Mouse (Mus musculus): ENCODE data around the gene Acvr1.

The Acvr1 gene

GRCm38 (mm10) chr2:58486441-58487278 lies 80.3 kb downstream of the Acvr1 start:
- peaks cover 5% of the 10 kb centered on the region for H3K9me3 ChIP-seq (ENCODE audit: low read length)
- no peaks in the 10 kb centered on the region for H3K36me3 ChIP-seq (ENCODE audit: insufficient read depth, low read length)
- TF ChIP-seq NANOG (IDR thresholded peaks at IDR 0.05; ENCODE audit: borderline replicate concordance, low read length) = no peak
- no peaks in the 10 kb centered on the region for H3K27me3 ChIP-seq (ENCODE audit: insufficient read depth, low read length)
- H3K4me1 ChIP-seq (replicated peaks; ENCODE audit: low read depth, low read length) = peaks cover 17% of the 10 kb centered on the region
- H3K4me3 ChIP-seq (replicated peaks; ENCODE audit: low read length) = no peak overlapping the region

DNA sequence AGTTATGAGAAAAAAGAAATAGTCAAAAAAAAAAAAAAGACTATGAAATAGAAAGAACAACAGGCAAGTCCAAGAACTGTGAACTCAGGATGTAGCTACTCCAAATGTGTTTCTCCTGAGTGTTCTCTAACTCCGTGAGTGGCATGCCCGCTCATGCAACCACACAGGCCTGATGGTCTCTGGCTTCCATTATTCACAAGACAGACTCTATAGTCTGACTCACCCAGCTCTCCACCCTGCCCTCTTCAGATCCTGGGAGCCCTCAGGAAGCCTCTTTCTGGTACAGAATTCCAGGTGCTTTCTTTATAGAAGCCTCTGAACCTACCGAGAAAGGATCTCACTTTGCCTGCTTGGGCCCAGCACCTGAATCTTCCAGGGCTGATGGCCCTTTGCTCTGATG lies 81.3 kb downstream of the Acvr1 start:
- Histone ChIP-seq H3K36me3 (ENCODE audit: insufficient read depth, low read length) (no peaks in the 10 kb centered on the region), H3K27me3 (ENCODE audit: insufficient read depth, low read length) (no peaks in the 10 kb centered on the region)

DNA sequence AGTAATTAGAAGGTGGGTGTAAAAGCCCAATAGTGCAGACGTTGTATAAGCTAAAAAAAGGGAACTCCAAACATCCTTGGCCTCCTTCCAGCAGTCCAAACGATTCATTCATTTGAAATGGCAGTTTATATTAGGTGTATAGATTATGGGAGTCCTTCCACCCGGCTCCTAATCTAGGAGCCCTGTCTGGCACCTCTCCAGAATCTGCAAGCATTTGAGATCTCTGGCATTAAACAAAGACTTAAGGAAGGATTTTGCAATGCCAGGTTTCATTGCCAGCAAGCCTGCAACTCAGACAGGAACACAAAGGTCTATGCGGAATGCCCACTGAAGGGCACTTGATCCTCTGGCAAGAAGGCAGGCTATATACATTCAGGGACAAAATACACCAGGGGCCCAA lies 81.8 kb downstream of the Acvr1 start:
- peaks cover 17% of the 10 kb centered on the region for H3K4me1 ChIP-seq (replicated peaks; ENCODE audit: low read depth, low read length)
- H3K27me3 ChIP-seq (ENCODE audit: insufficient read depth, low read length) = no peaks in the 10 kb centered on the region
- H3K36me3 ChIP-seq (ENCODE audit: insufficient read depth, low read length) = no peaks in the 10 kb centered on the region
- peaks cover 8% of the 10 kb centered on the region for H3K9me3 ChIP-seq (ENCODE audit: low read length)
- TF ChIP-seq POU5F1 (IDR thresholded peaks at IDR 0.05; ENCODE audit: borderline replicate concordance, low read length) (no peak), CTCF (conservative IDR thresholded peaks at IDR 0.05; ENCODE audit: low read length) (no peak), NANOG (IDR thresholded peaks at IDR 0.05; ENCODE audit: borderline replicate concordance, low read length) (no peak)
- no peak overlapping the region for H3K4me3 ChIP-seq (replicated peaks; ENCODE audit: low read length)

More for the DNA sequence above, 81.3 kb downstream of the Acvr1 start:
- no peak for TF ChIP-seq POU5F1 (IDR thresholded peaks at IDR 0.05; ENCODE audit: borderline replicate concordance, low read length)
- no peak for TF ChIP-seq NANOG (IDR thresholded peaks at IDR 0.05; ENCODE audit: borderline replicate concordance, low read length)
- no peak for TF ChIP-seq CTCF (conservative IDR thresholded peaks at IDR 0.05; ENCODE audit: low read length)
- peaks cover 17% of the 10 kb centered on the region for H3K4me1 ChIP-seq (replicated peaks; ENCODE audit: low read depth, low read length)
- no peak overlapping the region for H3K4me3 ChIP-seq (replicated peaks; ENCODE audit: low read length)
- H3K9me3 ChIP-seq (ENCODE audit: low read length) = peaks cover 8% of the 10 kb centered on the region

DNA sequence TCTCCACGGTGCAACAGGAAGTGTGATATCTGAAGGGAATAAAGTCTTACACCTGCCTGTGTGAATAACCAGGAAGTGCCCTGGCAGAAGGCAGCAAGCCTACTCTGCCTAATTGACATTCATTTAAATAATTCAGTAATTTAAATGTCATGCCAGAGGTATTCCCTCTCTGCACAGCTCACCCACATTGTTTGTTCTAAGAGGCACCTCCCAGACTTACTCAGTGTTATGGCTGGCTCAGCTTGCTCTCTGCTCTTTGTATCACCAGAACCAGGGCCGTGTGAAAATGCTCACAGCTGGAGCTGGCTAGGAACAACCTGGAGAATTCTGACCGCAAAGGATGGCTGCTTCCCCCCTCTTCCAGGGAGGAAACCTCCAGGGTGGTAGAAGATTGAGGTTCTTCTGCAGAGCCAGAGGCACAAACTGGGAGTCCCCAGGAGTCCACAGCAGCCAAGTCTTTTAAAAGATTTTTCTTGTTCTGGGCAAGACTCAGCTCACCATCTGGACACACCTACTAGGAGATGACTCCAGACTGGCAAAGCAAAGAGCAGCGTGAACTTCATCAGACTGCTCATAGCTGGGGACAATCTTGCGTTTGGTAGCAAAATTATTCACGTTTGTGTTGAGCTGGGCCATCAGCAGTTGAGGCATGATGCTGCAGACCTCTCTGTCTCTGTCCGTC lies 82.5 kb downstream of the Acvr1 start:
- H3K4me3 ChIP-seq (replicated peaks; ENCODE audit: low read length) = no peak overlapping the region
- H3K36me3 ChIP-seq (ENCODE audit: insufficient read depth, low read length) = no peaks in the 10 kb centered on the region
- TF ChIP-seq CTCF (conservative IDR thresholded peaks at IDR 0.05; ENCODE audit: low read length) (no peak), NANOG (IDR thresholded peaks at IDR 0.05; ENCODE audit: borderline replicate concordance, low read length) (no peak), POU5F1 (IDR thresholded peaks at IDR 0.05; ENCODE audit: borderline replicate concordance, low read length) (no peak)
- peaks cover 17% of the 10 kb centered on the region for H3K4me1 ChIP-seq (replicated peaks; ENCODE audit: low read depth, low read length)
- H3K27me3 ChIP-seq (ENCODE audit: insufficient read depth, low read length) = no peaks in the 10 kb centered on the region
- H3K9me3 ChIP-seq (ENCODE audit: low read length) = peaks cover 8% of the 10 kb centered on the region

GRCm38 (mm10) chr2:58481450-58482100 lies 85.4 kb downstream of the Acvr1 start:
- Histone ChIP-seq H3K27me3 (ENCODE audit: insufficient read depth, low read length) (no peaks in the 10 kb centered on the region), H3K9me3 (ENCODE audit: low read length) (peaks cover 8% of the 10 kb centered on the region), H3K36me3 (ENCODE audit: insufficient read depth, low read length) (no peaks in the 10 kb centered on the region), H3K4me3 (replicated peaks; ENCODE audit: low read length) (no peak overlapping the region), H3K4me1 (replicated peaks; ENCODE audit: low read depth, low read length) (peaks cover 9% of the 10 kb centered on the region)
- TF ChIP-seq POU5F1 (IDR thresholded peaks at IDR 0.05; ENCODE audit: borderline replicate concordance, low read length) = no peak
- TF ChIP-seq NANOG (IDR thresholded peaks at IDR 0.05; ENCODE audit: borderline replicate concordance, low read length) = no peak
- TF ChIP-seq CTCF (conservative IDR thresholded peaks at IDR 0.05; ENCODE audit: low read length) = no peak

- Histone ChIP-seq H3K27me3 (ENCODE audit: insufficient read depth, low read length) (no peaks in the 10 kb centered on the region), H3K36me3 (ENCODE audit: insufficient read depth, low read length) (no peaks in the 10 kb centered on the region), H3K4me1 (replicated peaks; ENCODE audit: low read depth, low read length) (peaks cover 13% of the 10 kb centered on the region; the same call in 1 of the 2 replicates), H3K9me3 (ENCODE audit: low read length) (peaks cover 5% of the 10 kb centered on the region), H3K4me3 (replicated peaks; ENCODE audit: low read length) (no peak overlapping the region)
- TF ChIP-seq NANOG (IDR thresholded peaks at IDR 0.05; ENCODE audit: borderline replicate concordance, low read length) (no peak), CTCF (conservative IDR thresholded peaks at IDR 0.05; ENCODE audit: low read length) (no peak), POU5F1 (IDR thresholded peaks at IDR 0.05; ENCODE audit: borderline replicate concordance, low read length) (no peak)
These were observed 86.2 kb downstream of the Acvr1 start for GRCm38 (mm10) chr2:58480764-58481163.

DNA sequence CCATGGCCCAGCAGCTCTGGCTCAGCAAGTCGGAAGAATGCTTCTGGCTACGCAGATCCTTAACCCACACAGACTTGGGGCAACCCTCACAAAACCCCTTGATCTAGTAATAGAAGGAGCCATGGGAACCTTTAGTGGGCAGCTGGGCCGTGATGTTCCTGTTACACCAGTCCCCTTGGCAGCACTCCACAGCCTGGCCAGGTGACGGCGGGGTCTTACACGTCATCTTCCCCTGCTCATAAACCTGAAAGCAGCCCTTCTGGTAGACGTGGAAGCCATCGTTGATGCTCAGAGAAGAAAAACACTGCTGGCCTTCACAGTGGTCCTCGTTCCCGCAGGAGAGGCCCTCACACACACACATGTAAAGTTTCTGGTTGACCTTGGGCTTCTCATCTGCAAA lies 87.4 kb downstream of the Acvr1 start:
- Histone ChIP-seq H3K9me3 (ENCODE audit: low read length) (peaks cover 3% of the 10 kb centered on the region; the same call in 1 of the 2 replicates), H3K27me3 (ENCODE audit: insufficient read depth, low read length) (no peaks in the 10 kb centered on the region), H3K4me1 (replicated peaks; ENCODE audit: low read depth, low read length) (peaks cover 10% of the 10 kb centered on the region; the same call in 1 of the 2 replicates), H3K36me3 (ENCODE audit: insufficient read depth, low read length) (no peaks in the 10 kb centered on the region), H3K4me3 (replicated peaks; ENCODE audit: low read length) (no peak overlapping the region)
- TF ChIP-seq NANOG (IDR thresholded peaks at IDR 0.05; ENCODE audit: borderline replicate concordance, low read length) (no peak), POU5F1 (IDR thresholded peaks at IDR 0.05; ENCODE audit: borderline replicate concordance, low read length) (no peak), CTCF (conservative IDR thresholded peaks at IDR 0.05; ENCODE audit: low read length) (no peak)

DNA sequence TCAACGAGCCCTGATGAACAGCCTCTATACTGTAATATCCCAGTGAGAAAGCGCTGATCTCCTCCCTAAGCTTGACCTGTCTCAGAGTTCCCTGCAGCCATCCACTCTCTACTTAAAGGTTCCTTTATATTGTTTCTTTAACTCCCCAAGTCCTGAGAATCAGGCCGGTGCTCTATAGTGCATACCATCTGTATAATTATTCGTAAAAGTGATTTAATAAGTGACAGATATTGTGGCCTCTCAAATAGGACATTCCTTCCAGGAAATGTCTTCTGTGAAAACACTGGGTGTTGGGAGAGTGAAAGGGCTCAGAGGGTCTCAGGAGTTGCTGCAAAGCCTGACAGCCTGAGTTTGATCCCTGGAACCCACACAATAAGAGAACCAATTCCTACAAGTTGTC lies 88.8 kb downstream of the Acvr1 start:
- H3K4me1 ChIP-seq (replicated peaks; ENCODE audit: low read depth, low read length) = peaks cover 7% of the 10 kb centered on the region; the same call in 1 of the 2 replicates
- TF ChIP-seq POU5F1 (IDR thresholded peaks at IDR 0.05; ENCODE audit: borderline replicate concordance, low read length) = no peak
- H3K36me3 ChIP-seq (ENCODE audit: insufficient read depth, low read length) = no peaks in the 10 kb centered on the region
- H3K27me3 ChIP-seq (ENCODE audit: insufficient read depth, low read length) = no peaks in the 10 kb centered on the region
- H3K4me3 ChIP-seq (replicated peaks; ENCODE audit: low read length) = no peak overlapping the region
- peaks cover 3% of the 10 kb centered on the region; the same call in 1 of the 2 replicates for H3K9me3 ChIP-seq (ENCODE audit: low read length)
